Mouse (Mus musculus) ES-E14 (cell line): Measurements from ENCODE around the gene Snx17. TPM values are rescaled to one million over a fixed set of nuclear protein-coding genes. Genes with fewer than 3 reads are reported as not detected.

ENCODE experiments used
- DNase-seq: peaks from one replicate; pipeline ENCODE4 v3.0.0-alpha.2; 2013; ENCODE audit warnings: low read depth, low spot score
- H3K27ac ChIP-seq: 2 replicates; pipeline ENCODE4 v1.5.1; 2012; ENCODE audit warnings: low read depth, mild to moderate bottlenecking, low read length, moderate library complexity, mixed read lengths; ENCODE audit not compliant: poor library complexity, insufficient read depth, severe bottlenecking
- H3K36me3 ChIP-seq: 2 replicates; pipeline ENCODE4 v1.6.1; 2012; ENCODE audit warnings: mild to moderate bottlenecking, low read length, moderate library complexity, mixed read lengths; ENCODE audit not compliant: control insufficient read depth, poor library complexity, insufficient read depth, severe bottlenecking
- H3K4me1 ChIP-seq, 2 experiments: fragments of 150-350 bp in 1 of 2; sonication (generic) in 1 of 2; 2 replicates each; pipeline ENCODE4 v1.6.1; 2012; ENCODE audit warnings: low read length in 2 of 2, mild to moderate bottlenecking in 1 of 2, mixed read lengths in 1 of 2; ENCODE audit not compliant: control insufficient read depth in 2 of 2, insufficient read depth in 2 of 2, poor library complexity in 1 of 2
- H3K4me3 ChIP-seq, 2 experiments: fragments of 150-350 bp in 1 of 2; sonication (generic) in 1 of 2; 2 replicates each; pipeline ENCODE4 v1.5.1; 2012; ENCODE audit warnings: low read length in 2 of 2, low read depth in 1 of 2, mild to moderate bottlenecking in 1 of 2, mixed read lengths in 1 of 2; ENCODE audit not compliant: insufficient read depth in 1 of 2, poor library complexity in 1 of 2, severe bottlenecking in 1 of 2
- H3K9ac ChIP-seq: 2 replicates; pipeline ENCODE4 v1.6.1; 2012; ENCODE audit warnings: low read depth, mild to moderate bottlenecking, low read length, mixed read lengths; ENCODE audit not compliant: poor library complexity, insufficient read depth, severe bottlenecking
- H3K9me3 ChIP-seq: fragments of 150-350 bp; sonication (generic); 2 replicates; pipeline ENCODE4 v1.6.1; 2012; ENCODE audit warnings: low read depth, mild to moderate bottlenecking, low read length; ENCODE audit not compliant: control insufficient read depth, insufficient read depth
- CHD2 ChIP-seq: IDR thresholded peaks from 2 replicates; pipeline ENCODE4 v1.6.1; 2014; ENCODE audit warnings: mild to moderate bottlenecking, low read depth, low read length, inconsistent platforms
- HCFC1 ChIP-seq: IDR thresholded peaks from 2 replicates; pipeline ENCODE4 v1.6.1; 2012; ENCODE audit warnings: low read length, inconsistent platforms, borderline replicate concordance; ENCODE audit not compliant: insufficient read depth
- MAFK ChIP-seq: IDR thresholded peaks from 2 replicates; pipeline ENCODE4 v1.6.1; 2014; ENCODE audit warnings: mild to moderate bottlenecking, low read depth, low read length, inconsistent platforms; ENCODE audit not compliant: insufficient read depth
- ZC3H11A ChIP-seq: IDR thresholded peaks from 2 replicates; pipeline ENCODE4 v1.6.1; 2012; ENCODE audit warnings: low read depth, mild to moderate bottlenecking, inconsistent platforms, low read length, borderline replicate concordance
- ZNF384 ChIP-seq: IDR thresholded peaks from 2 replicates; pipeline ENCODE4 v1.6.1; 2012; ENCODE audit warnings: low read depth, low read length, inconsistent platforms
- in situ Hi-C, 2 experiments: fragments of 600-800 bp; cut with MboI; formaldehyde crosslinking; loops; one replicate each; pipeline ENCODE4 v1.15.1; 2025; ENCODE audit warnings: low sequenced_read_pairs in 2 of 2, inconsistent platforms in 1 of 2; ENCODE audit not compliant: unreplicated experiment in 2 of 2
- total RNA-seq: library from RNA; depleted of rRNA; stranded (reverse); fragments of 300-350 nt; gene quantifications from 2 replicates; pipeline ENCODE4 v1.2.3, GENCODE M21; 2012

Gene Snx17
- total RNA-seq, 1 experiment, result 76.5 TPM

DNA sequence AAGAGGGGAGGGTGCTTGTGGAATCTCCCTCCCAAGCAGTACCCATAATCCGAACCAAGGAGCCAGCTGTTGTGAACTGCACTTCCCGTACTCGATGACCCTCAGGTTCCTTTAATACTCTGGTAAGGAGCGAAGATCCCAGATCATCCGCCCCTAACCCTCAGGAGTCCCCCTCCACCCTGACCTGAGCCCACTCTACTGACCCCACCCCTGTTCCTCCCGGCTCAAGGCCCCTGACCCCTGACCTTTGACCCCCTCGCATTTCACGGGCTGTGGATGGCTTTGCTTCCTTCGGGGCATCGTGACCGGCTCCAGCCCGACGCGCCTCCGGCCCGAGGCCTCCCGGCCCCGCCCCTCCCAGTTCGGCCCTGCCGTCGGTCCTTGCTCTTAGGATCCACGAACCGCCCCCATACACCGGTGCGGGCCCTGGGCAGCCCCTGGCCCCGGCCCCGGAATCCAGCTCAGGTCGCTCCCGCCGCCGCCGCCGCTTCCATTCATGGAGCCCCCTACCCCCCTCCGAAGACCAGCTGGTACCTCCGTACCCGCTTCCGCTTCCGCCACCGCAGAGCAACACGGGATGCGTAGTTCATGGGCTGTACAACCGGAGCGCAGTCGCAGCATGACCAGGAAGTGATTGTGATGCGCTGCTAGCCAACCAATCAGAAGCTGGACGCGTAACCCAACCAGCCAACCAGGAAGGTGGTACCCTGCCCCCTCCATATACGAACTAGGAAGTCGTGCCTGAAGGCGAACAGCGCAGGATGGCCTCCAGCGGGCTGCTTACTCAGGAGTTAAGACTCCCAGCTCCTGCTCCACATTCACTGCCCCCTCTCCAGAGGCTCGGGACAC is 8.9 kb downstream of the Snx17 start, which contains the start of gene Zfp513:
TSS of gene Zfp513 (minus strand) at position 562 of the 849 bp plus-strand sequence.
- Histone ChIP-seq H3K27ac (peak within 1 kb of the TSS; percentile 87), H3K4me1 (peaks cover 3 to 5% of the 10 kb centered on the region in 2 experiments; a peak in 1 of 4 replicates), H3K9ac (peak within 1 kb of the TSS; percentile 95), H3K36me3 (peaks cover 57% of the 10 kb centered on the region), H3K9me3 (no peaks in the 10 kb centered on the region), H3K4me3 (peak within 1 kb of the TSS; percentile 79 to 92)
- TF ChIP-seq MAFK (0 out of 2 replicates have a peak, but pooled peaks have one; percentile 39), HCFC1 (peak; percentile 91), CHD2 (peak; percentile 83), ZNF384 (no peak), ZC3H11A (no peak)
- DNase-seq, result peak; percentile 96
- in situ Hi-C loops, result no loop called here

DNA sequence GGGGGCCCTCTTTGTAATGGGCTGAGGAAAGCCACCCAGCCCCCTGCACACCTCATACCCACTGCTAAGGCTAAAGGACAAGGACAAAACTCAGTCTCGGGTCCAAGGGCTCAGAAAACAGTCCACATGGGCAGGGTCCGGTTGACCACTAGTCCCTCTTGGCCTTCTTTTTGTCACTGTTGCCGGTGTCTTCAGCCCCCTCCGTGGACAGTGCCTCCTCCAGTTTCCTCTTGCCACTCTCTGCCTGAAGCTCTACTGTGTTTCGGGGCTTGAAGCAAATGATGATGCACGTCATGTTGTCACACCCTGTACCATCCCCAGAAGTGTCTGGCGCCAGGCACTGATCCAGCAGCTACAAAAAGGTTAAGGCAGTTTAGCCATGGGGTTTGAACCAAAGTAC is 9.9 kb downstream of the Snx17 start:
- peak overlapping the region; percentile 63 to 79 for H3K4me3 ChIP-seq
- peaks cover 51% of the 10 kb centered on the region for H3K36me3 ChIP-seq
- DNase-seq, result no peak
- H3K9ac ChIP-seq, result peak overlapping the region; percentile 71
- peak overlapping the region; percentile 41; the same call in 1 of the 2 replicates for H3K27ac ChIP-seq
- TF ChIP-seq CHD2 (no peak), ZNF384 (no peak), HCFC1 (no peak), MAFK (no peak), ZC3H11A (no peak)
- no peaks in the 10 kb centered on the region for H3K9me3 ChIP-seq
- peaks cover 3 to 5% of the 10 kb centered on the region in 2 experiments; a peak in 1 of 4 replicates for H3K4me1 ChIP-seq
- in situ Hi-C loops, result no loop called here

DNA sequence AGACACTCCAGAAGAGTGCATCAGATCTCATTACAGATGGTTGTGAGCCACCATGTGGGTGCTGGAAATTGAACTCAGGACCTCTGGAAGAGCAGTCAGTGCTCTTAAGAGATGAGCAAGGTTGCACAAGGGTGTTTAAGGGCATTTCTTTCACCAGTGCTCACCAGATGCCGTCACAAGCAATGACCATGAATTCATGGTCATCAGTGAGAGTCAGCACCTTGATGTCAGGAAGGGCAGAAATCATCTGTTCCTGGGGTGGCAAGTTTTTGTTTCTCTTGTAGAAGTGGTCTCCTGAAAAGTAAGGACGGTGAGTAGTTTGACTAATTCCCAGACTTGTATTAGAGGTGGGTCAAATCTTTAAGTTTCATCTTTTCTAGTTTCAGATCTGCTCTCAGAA is 10.8 kb downstream of the Snx17 start:
- H3K27ac ChIP-seq, result no peak overlapping the region
- H3K36me3 ChIP-seq, result peaks cover 41% of the 10 kb centered on the region
- H3K4me3 ChIP-seq, result no peak overlapping the region
- no peak overlapping the region for H3K9ac ChIP-seq
- no peaks in the 10 kb centered on the region for H3K9me3 ChIP-seq
- in situ Hi-C loops, result no loop called here
- no peak for TF ChIP-seq MAFK
- TF ChIP-seq ZNF384, result no peak
- no peak for TF ChIP-seq HCFC1
- no peak for TF ChIP-seq CHD2
- TF ChIP-seq ZC3H11A, result no peak
- DNase-seq, result no peak
- H3K4me1 ChIP-seq, result peaks cover 3 to 5% of the 10 kb centered on the region in 2 experiments; a peak in 1 of 4 replicates

DNA sequence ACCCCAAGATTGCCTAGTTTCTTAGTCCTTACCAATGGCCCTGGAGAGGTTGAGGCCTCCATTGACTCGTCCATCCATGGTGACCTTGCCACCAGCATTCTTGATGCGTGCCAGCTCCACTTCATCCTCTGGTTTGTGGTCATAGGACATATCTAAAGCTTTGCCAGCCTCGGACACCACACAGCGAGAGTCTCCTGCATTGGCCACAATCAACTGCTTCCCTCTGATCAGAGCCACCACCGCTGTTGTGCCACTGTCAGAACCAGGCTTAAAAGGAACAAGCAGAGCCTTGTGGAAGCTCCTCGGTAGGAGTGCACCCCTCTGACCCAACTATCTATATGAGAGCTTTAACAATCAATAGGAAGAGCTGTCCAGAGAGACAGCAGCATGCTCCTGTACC is 11.4 kb downstream of the Snx17 start:
- H3K9me3 ChIP-seq, result no peaks in the 10 kb centered on the region
- in situ Hi-C loops, result no loop called here
- no peak overlapping the region for H3K27ac ChIP-seq
- peaks cover 36% of the 10 kb centered on the region for H3K36me3 ChIP-seq
- H3K4me1 ChIP-seq, result peaks cover 3% of the 10 kb centered on the region in 2 experiments; a peak in 1 of 4 replicates
- no peak overlapping the region for H3K9ac ChIP-seq
- H3K4me3 ChIP-seq, result no peak overlapping the region
- TF ChIP-seq HCFC1 (no peak), MAFK (no peak), ZC3H11A (no peak), CHD2 (no peak), ZNF384 (no peak)
- no peak for DNase-seq
